Mouse (Mus musculus) adrenal gland (tissue): ENCODE data around the gene Mypn.

Source experiments
- intact Hi-C: fragments of 180-260 bp; cut with DNase I; formaldehyde crosslinking; loops from one replicate; pipeline ENCODE4 v1.15.1; 2025

The Mypn gene

DNA sequence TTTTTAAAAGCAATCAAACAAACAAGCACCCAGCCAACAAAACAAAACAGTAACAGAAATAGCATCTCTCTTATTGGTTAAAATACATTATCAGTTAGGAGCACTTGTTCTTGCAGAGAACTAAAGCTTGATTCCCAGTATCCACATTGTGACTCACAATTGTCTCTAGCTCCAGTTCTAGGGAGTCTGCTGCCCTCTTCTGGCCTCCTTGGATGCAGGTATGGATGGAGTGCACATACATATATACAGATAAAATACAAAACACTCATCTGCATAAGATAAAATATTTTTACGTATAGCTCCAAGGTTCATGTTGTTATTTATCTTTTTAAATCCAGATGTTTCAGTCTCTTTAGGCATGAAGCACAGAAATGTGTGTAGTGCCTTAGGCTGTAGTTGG, 47.4 kb downstream of the Mypn start:
- intact Hi-C loops: loop anchor here (5.0 kb wide), 1 partner anchor 86 kb away; the partner anchor contains the start of gene Herc4

DNA sequence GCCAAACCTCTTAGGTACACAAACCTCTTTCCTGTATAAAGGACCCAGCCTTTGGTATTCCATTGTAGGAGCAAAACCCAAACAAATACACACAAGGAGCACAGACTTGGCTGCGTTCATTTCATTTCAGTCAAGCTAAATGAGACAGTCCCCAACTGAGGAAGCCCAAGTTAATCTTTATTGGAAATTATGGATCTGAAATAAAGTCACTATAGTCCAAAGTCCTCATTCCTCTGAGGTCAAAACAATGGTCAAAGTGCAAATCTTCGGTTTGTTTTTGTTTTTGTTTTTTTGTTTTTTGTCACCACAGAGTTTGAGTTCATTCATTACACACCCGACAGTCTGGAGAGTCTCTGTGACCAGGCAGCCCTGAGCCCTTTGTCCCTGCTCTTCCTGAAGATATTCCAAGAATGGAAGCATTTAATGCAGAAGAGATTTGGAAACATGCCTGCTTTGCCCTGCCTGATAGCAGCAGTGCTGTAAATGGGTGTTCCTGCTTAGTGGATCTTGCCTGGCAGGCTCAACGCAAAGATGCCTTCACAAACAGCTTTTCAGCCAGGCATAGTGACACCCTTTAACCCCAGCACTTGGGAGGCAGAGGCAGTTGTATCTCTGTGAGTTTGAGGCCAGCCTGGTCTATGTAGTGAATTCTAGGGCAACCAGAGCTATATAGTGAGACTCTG, 47.9 kb downstream of the Mypn start:
- intact Hi-C loops: loop anchor here (2.0 to 5.0 kb wide), 2 partner anchors 86 to 227 kb away; partner anchors contain the start of genes Dnajc12 and Herc4

DNA sequence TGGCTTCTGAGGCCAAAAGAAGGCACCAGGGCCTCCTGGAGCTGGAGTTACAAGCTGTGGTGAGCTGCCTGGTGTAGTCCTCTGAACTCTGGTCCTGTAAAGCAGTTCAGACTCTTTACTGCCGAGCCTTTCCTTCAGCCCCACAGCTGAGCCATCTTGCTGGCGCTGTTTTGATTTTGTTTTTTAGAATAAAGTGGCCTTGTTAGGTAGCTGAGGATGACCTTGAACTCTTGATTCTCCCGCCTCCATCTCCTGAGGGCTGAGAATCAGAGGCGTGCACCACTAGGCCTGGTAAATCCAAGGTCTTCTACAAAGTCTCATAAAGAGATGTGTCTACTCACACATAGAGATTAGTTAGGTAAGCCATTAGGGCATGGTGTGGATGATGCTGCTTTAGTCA, 49.0 kb downstream of the Mypn start:
- intact Hi-C loops: loop anchor here (2.0 to 5.0 kb wide), 2 partner anchors 88 to 228 kb away; partner anchors contain the start of genes Dnajc12 and Herc4

DNA sequence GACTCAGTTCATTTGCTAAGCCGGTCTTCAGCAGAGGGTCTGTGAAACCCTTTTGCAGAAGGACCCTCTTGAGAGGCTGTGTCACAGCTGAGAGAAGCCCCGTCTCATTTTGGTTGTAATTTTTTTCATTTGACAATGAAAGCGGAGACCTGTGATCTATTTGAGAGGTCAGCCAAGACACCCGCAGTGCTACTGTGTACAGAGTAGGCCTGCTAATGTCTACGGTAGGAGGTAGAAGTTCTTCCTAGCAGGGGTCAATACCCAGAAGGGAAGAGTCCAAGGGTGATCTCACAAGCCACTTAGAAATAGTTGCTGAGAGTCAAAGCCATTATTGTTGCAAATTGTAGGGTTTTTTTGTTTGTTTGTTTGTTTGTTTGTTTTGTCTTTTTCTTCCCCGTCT, 49.5 kb downstream of the Mypn start:
- intact Hi-C loops: loop anchor here (2.0 kb wide), 1 partner anchor 229 kb away; the partner anchor contains the start of gene Dnajc12

DNA sequence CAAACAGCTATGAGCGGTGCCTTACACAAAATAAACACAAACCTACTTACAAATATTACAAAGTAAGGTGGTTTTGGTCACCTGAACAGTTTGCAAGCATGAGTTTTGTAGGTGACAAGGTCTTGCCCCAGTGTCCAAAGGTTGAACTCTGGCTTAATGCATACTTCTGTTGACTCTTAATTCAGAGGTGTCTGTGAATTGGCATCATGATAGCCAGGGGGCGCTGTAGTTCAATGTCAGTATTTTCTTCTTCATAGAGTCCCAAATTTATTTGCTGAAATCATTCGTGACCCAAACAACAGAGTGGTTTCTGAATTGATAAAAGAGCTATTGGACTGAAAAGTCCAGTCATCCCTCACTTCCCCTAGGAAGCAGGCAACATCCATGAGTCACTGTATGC, 50.2 kb downstream of the Mypn start:
- intact Hi-C loops: loop anchor here (2.0 kb wide), 1 partner anchor 155 kb away; no protein-coding TSS in a partner anchor

DNA sequence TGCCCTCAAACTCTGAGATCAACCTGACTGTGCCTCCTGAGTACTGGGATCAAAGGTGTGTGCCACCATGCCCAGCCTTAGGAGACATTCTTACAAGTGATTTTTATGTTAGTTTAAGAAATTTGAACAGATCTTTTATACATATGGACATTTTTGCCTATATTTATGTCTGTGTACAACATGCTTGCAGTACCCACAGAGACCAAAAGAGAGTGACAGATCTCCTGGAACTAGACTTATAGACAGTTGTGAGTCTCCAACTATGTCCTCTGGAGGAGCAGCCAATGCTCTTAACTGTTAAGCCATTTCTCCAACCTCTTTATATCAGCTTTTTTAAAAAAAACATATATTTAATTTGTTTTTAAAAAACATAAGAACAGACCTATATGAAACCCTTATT, 51.4 kb downstream of the Mypn start:
- intact Hi-C loops: loop anchor here (2.0 kb wide), 1 partner anchor 156 kb away; no protein-coding TSS in a partner anchor

DNA sequence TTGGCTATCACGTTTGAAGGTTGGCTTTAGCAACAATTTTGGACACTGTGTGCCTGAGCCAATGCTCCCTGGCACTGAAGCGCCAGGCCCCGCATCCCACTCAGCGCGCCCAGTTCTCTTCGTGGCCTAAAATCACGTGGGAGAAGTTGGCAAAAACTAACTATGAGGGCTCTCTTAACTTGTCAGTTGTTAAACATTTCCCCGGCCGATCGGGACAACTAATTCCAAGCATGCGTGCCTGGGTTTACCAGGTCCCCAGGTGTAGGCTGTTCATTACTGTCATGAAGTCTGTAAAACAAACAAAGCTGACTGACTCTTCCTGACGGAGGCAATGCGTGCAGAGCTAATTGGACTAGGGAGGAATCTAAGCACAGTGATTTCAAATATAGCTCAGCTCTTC, 61.1 kb downstream of the Mypn start:
- intact Hi-C loops: no loop called here

DNA sequence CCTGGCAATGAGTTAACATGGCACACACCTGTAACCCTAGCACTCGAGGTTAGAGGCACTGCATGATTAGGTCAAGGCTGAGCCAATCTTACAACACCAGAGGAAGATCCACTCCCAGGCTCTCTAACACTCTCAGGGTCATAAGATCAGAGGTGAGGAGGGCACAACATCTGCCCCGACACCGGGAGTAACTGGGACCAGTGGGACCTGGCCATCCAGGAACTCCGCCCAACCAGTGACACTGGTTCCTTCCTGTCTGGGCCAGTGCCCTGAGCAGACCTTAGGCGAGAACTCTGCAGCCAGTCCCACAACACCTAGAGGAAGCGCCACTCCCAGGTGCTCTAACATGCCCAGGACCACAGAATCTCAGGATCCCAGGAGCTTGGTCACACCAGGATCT, 67.3 kb downstream of the Mypn start:
- intact Hi-C loops: no loop called here

DNA sequence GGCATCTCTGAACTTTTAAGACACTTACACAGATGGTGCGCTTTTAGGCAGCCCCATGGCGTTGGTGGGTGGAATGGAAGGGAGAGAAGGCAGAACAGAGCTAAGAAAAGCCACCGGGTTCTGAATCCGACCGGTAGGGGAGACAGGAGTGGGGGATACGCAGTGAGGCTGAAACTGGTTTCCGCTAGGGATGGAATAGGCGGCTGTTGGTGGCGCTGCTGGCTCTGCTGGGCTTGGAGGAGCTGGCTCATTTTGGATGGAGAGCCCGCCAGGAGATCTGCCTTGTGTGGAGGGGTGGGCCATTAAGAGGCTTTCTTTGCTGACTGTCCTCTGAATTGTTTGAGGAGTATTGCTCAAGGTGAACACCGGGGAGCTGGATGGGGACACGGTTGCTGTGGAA, 68.1 kb downstream of the Mypn start:
- intact Hi-C loops: no loop called here

DNA sequence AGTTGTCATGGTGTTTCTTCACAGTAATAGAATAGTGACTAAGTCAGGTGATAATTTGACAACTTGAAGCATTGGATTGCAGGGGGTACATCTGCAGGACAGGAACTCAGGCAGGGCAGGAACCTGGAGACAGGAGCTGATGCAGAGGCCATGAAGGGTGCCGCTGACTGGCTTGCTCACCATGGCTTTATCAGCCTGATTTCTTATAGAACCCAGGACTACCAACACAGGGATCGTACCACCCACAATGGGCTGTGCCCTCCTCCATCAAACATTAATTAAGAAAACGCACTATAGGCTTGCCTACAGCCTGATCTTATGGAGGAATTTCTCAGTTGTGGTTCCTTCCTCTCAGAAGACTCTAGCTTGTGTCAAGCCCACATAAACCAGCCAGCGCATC, 70.4 kb downstream of the Mypn start:
- intact Hi-C loops: no loop called here

DNA sequence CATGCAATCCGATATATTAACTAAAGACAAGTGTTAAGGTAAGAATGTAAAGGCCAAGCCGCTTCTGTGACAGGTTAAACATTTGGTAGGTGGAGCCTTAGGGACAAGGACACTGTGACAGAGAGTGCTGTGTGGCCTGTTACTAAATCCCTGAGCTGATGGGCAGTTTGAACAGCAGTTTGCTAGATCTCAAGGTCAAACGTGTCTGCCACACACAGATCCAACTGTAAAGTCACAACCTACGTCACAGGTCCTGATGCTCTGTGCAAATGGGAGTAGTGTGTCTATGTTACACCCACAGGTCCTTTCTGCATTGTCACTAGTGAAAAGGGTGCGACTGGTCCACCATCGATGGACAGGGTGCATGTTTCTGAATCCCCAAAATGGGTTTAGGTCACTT, 71.4 kb downstream of the Mypn start:
- intact Hi-C loops: no loop called here

DNA sequence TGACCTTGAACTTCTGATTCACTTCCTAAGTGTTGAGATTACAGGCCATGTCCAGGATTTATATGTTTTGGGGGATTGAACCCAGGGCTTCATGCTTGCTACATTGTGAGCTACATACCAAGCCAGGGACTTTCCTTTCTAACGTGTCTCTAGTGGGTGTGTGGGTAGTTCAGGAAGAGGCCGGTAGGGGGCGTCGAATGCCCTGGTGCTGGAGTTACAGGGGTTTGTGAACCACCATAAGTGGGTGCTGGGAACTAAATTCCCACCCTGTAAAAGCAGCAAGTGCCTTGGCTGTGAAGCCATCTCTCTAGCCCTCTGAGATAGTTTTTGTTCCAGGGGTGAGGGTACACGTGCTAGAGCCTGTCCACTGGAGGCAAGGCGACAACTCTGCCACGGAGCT, 73.3 kb downstream of the Mypn start:
- intact Hi-C loops: no loop called here

DNA sequence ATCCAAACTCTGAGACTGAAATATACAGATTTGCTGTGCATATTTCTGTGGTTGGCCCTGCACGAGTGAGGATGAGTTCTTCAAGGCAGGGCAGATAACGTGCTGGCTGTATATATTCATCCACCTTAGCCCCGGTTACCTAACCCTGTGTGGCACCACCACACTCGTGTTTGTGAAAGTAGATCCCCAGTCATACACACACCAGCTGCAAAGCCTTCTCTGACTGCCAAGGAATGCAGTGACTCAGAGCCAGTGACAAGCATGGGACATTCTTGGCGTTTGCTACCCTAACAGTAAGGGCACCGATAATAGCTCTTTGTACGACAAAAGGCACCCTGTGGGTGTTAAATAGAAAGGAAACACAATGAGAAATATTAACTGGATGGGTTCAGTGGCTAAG, 75.5 kb downstream of the Mypn start:
- intact Hi-C loops: no loop called here

DNA sequence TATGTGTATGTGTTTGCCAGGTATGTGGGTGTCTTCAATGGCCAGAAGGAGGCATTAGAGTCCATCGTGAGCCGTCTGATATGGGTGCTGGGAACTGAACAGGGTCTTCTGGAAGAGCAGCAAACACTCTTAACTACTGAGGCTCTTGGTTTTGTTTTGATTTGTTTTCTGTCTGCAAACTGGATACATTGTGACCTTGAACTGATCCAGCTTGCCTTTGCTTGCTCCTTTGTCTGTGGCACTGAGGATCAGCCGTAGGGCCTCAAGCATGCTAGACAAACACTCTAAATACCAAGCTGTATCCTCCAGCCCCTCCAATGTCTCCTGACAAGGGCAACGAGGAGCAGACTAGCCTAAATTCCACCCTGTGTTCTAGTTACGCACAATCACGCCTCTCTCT, 76.6 kb downstream of the Mypn start:
- intact Hi-C loops: no loop called here

DNA sequence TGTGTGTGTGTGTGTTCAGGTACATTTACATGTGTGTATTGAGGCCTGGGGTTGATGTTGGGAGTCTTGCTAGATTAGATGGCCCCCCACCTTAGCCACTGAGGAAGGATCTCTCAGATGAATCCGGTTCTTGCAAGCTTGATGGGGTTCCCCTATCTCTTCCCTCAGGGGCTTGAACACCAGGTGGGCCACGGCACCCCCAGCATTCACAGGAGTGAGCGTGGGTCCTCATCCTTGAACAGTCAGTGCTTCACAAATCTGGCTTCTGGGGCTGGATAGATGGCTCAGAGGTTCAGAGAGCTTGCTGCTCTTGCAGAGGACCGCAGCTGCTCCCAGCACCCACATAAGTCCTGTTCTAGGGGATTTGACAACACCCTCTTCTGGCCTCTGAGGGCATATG, 77.6 kb downstream of the Mypn start:
- intact Hi-C loops: no loop called here

DNA sequence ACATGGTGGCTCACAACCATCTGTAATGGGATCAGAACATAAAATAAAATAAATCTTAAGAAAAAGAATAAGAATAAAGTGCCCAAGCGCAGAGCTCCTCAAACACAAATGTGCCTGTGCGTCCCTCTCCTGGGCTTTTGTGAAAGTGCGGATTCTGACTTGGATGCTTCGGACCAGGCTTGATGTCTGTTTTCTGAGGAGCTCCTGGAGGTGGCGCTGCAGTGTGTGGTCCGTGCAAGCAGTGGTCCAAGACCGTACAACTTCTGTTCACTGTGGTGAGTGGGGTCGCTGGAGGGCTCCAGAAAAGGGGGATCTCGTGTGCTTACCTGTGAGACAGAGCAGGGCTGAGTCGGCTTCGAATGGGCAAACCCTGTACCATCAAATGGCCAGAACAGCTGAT, 78.4 kb downstream of the Mypn start:
- intact Hi-C loops: no loop called here

DNA sequence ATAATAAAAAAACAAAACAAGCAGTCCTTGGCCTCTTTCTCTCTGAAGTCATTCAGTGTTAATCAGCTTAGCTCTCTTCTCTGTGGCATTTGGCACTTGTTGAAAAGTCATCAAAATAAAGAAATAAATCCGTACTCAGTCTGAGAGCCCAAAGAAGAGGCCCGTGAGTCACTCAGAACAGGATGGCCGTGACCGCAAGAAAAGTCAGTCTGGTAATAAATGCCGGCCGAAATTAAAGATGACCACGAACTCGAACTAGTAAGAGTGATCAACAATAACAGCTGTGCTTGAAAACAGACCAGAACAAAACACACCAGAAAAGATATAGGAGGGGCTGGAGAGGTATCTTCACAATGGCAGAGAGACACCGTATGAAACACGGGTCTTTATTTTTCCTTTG, 79.7 kb downstream of the Mypn start:
- intact Hi-C loops: no loop called here

DNA sequence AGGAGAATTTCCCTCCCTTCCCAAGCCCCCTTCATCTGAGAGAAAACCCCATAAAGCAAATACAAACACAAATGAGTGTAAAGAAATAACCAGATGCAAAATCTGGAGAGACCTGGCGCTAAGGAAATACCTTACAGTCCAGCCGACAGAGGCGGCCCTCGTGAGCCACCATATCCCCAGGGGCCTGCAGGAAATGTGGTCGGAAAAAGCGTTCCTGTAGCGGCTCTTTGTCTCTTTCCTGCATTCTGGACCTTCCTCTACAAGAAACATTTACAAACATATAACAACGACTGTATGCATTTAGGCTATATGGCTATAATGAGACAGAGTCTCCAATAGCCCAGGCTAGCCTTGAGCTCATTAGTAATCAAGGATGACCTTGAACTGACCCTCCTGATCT, 80.6 kb downstream of the Mypn start:
- intact Hi-C loops: no loop called here

DNA sequence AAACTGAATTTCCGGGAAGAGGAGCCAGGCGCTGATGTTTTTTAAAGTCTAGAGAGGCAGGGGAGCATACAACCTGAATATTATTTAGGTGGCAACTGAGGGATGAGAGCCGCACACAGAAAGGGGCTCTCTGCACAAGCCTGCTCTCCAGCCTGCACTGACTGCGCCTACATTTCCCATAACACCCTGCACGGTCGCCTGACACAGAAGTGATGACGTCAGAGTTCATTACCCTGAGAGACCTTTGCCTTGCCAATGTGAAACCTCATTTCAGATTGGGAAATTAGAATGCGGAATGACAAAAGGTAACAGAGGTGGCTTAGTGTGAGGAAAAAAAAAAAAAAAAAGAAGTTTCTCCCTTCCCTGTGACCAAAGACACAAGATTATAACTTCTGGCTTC, 81.2 kb downstream of the Mypn start:
- intact Hi-C loops: no loop called here

DNA sequence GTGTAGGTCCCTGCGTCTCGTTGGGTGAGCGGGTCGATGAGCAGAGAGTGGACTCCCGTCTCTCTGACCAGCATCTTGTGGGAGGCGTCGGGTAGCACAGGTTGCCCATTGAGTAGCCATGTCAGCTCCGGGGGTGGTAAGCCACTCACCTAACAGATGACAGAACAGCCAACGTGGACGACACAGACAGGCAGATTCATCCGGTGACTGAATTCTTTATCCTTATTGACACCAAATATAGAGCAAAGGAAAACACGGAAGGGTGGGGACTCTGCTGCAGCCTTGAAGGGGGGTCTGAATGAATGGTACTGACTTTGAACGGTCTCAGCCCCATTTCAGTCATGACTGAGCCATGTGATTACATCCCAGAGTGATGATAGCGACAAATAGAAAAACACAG, 81.8 kb downstream of the Mypn start:
- intact Hi-C loops: no loop called here

DNA sequence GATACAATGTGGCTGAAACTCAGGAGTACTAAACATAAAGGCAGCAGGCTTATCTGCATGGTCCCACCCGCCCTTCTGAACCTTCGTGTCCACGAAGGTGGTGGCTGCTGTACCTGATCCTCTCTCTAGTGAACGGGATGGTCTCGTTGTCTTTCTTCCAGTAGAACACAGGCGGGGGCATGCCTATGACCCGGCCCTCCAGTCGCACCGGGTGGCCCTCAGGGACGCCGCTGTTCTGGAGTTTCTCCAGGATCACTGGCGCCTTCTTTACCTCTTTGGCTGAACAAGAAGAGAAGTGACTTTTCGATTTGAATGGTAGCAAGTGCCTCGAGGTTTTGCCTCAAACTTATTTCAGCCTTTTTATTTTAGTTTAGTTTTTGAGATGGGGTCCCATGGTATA, 83.8 kb downstream of the Mypn start:
- intact Hi-C loops: loop anchor here (10.0 kb wide), 1 partner anchor 75 kb away; no protein-coding TSS in a partner anchor

DNA sequence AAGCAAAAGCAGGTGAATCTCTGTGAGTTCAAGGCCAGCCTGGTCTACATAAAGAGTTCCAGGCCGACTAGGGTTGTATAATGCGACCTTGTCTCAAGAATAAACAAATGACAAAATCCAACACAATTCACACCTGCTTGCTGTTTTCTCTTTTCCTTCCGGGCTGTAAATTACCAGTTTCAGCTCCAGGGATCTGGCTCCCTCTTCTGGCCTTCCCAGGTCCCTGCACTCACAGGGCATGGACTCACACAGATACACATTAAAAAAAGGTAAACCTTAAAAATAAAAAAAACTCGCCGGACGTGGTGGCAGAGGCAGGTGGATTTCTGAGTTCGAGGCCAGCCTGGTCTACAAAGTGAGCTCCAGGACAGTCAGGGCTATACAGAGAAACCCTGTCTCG, 86.2 kb downstream of the Mypn start:
- intact Hi-C loops: loop anchor here (10.0 kb wide), 1 partner anchor 73 kb away; no protein-coding TSS in a partner anchor

DNA sequence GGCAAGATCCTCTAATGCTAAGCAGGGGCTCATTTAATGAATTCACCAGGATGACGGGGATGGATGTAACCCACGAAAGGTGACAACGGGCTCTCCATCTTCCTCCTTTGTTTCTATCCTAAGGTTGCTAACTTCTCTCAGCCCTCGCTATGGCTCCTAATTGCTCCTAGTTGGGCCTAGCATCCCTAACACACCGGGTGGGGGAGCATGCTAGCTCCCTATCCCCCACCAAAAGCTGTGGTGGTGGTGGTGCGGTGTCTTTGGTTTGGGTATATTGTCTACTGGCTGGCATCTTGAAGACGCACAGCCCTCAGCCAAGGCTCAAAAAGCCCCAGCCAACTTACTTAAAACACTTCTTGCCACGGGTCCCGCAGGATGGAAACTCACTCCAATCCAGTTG, 87.4 kb downstream of the Mypn start:
- intact Hi-C loops: loop anchor here (10.0 kb wide), 1 partner anchor 72 kb away; no protein-coding TSS in a partner anchor
